Mouse (Mus musculus): ENCODE data around the gene Fam243.

Gene Fam243

GRCm38 (mm10) chr16:92319353-92320109 is 1.7 kb downstream of the Fam243 start:
- DNase-seq: no peak

- DNase-seq: no peak
Measured at GRCm38 (mm10) chr16:92316049-92316738, 5.0 kb downstream of the Fam243 start.

DNA sequence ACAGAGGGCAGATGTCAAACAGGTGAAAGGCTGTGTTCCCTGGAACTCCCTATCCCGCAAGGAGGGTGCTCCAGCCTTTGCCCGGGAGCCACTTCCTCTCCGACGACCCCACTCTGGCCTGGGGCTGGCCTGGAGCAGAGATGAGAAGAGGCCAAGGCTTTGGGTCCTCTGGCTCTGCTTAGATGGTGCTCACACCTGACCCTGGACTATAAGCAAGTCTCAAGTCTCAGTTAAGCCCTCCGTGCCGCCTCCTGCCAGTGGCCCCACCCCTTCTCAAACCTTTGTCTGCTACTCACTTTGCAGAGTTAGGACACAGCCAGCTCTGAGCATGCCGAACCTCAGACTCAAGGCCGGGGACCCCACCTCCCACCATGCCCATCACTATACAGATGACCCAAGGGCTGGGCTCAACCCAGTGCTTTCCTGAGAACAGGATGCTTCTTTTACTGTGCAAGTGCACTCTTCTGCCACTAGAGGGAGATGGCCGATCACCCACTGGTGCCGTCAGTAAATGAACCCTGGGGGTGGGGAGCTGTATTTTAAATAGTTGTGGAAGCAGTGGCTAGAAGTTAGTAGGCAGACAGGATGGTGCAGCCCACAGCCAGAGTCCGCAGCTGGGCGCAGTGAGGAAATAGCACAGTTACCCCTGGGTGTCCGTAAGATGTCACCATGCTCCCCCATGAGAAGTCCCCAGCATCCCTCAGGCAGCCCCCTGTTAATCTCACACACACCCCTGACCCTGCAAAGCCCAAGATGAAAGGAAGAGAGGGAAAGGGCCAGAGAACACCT is 7.1 kb downstream of the Fam243 start:
- peak; percentile 37 for DNase-seq

DNA sequence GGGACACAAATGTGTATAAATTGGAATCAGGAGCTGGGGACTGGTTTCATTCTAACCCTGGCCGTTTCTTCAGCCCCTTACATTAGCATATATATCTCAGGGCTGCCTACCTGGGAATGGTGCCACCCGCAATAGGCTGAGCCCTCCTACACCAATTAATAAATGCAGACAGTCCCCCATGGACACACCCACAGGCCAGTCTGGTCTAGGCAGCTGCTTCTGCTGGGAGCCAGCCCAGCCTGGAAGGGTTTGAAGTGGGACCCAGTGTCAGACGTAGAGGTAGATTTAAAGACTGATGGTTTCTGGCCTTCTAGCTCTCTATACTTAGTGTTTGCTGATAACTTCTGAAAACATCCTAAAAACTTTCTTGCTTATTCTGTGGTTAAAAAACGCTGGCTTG is 12.1 kb downstream of the Fam243 start:
- no peak for DNase-seq

- no peak for DNase-seq
Measured at GRCm38 (mm10) chr16:92307947-92308346, 13.3 kb downstream of the Fam243 start.

- no peak for DNase-seq
Measured at GRCm38 (mm10) chr16:92305519-92305918, 15.7 kb downstream of the Fam243 start.

GRCm38 (mm10) chr16:92302506-92302905 is 18.7 kb downstream of the Fam243 start:
- DNase-seq: no peak

DNA sequence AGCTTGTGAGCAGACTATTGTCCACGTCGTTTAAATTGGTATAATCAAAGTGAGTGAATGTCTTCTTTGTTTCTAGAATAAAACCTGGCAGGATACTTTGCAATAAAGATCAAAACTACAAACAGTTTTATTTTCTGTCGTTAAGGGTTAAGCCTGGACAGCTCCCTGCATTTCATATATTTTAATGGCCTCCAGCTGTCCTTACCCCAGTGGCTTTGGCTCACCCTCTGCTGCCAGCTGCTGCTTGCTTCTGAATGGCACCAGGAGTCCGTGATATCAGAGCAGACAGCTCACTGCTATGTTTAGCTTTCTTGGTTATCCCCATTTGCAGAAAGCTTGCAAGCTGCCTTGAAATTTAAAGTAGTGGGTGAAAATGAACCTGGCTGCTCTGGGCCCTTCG is 19.3 kb downstream of the Fam243 start:
- no peak for DNase-seq

GRCm38 (mm10) chr16:92301412-92301806 is 19.8 kb downstream of the Fam243 start:
- peak; percentile 49 for DNase-seq

DNA sequence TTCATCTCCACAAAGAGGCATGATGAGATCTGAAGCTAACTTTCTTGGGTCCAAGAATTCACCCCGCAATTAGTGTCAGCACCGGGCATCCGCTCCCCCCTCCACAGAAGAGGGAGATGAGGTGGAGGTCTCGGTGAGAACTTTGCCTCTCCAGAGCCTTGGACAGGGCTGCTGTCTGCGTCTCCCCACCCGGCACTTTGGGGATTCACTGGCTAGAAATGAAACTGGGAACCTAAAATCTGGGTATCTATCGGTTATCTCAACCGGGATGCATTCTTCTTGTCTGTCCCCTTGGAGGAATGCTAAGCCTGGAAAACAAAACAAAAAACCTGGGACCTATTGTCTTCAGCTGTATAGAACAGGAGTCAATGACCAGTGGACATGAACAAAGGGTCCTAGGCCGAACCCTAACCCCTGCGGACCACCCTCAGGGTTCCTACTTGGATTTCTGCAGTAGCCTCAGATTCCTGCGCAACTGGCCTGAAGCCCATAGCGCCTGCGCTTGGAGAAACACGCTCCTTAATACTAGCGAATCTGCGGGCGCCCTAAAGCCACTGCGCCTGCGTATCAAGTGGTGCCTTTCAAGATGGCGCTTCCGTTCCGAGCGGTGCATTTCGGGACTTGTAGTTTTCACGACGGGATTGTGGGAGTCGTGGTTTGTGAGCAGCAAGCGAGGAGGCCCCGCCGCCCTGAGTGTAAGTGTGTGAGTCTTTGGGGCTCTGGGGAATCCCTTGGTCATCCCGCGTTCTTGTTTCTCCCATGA is 20.4 kb downstream of the Fam243 start, which contains the start of gene Smim11:
Gene Smim11 (plus strand): TSS at position 638 of the 763 bp plus-strand sequence.
- peak; percentile 94 for DNase-seq

DNA sequence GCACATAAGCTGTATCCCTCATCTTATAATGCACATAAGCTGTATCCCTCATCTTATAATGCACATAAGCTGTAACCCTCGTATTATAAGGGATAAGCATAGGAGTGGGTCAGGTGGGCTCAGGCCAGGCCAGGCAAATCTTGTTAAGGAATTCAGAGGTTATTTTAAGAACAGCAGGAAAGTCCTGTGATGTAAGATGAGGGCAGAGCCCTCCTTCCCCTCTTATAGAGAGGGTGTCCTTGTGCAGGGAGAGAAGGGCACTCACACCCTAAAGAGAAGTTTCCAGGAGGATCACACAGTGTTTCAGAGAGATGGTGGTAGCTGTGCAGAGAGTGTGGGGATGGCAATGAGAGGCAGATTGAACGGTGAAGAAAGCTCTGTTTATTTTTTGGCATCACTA is 25.9 kb downstream of the Fam243 start:
- DNase-seq: no peak

- DNase-seq: no peak
Measured at GRCm38 (mm10) chr16:92294267-92294970, 26.8 kb downstream of the Fam243 start.

GRCm38 (mm10) chr16:92292101-92292500 is 29.1 kb downstream of the Fam243 start, which contains the start of gene Kcne2:
Gene Kcne2 (plus strand): TSS chr16:92292389.
- no peak for DNase-seq

DNA sequence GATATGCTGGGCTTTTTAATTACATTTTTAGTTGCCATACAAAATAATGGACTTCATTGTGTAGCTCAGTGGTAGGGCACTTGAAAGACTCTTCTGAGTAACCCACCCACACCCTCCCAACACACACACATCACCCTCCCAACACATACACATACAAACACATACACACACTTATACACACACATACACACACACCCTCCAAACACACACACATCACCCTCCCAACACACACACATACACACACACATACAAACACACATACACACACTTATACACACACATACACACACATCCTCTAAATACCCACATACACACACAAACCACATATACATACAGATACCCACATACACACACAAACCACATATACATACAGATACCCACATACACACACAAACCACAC is 31.2 kb downstream of the Fam243 start:
- DNase-seq: no peak

- no peak for DNase-seq
Measured at GRCm38 (mm10) chr16:92288778-92289177, 32.5 kb downstream of the Fam243 start.

DNA sequence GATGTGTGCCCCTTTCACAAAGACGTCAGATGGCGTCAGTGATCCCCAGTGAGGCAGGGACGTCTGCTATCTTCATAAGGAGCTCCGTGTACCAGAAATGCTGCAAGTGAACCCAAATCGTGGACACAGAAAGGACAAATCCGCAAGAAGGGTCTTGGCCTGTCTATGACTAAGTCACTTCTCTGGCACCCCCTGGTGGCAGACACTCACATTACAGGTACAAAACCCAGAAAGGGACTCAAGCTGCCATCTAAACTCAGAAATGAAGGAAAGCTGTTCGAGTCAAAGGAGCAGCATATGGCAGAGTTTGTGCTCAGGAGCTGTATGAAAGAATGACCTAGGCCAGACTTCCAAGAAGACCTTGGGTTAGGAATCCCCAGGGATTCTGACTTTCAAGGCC is 34.6 kb downstream of the Fam243 start:
- peak; percentile 79 for DNase-seq

GRCm38 (mm10) chr16:92285068-92285467 is 36.2 kb downstream of the Fam243 start:
- DNase-seq: no peak

DNA sequence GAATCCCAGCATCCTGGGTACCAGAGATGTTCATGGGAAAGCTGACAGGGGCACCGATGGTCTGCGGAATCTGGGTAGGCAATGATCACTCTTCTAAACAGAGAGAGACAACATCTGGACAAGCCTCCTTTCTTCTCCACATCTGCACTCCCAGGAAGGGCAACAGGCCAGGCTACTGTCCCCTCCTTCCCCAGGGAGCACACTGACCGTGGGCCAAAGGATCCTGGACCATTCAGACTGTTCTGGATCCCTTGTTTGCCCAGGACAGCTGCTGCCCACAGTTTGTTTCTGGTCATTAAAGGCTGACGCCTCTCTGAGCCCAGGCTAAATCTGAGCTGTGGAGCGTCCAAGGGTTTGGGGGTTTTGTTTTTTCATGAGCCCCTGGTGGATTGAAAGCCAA is 38.6 kb downstream of the Fam243 start:
- DNase-seq: no peak

- no peak for DNase-seq
Measured at GRCm38 (mm10) chr16:92275526-92275925, 45.7 kb downstream of the Fam243 start.

DNA sequence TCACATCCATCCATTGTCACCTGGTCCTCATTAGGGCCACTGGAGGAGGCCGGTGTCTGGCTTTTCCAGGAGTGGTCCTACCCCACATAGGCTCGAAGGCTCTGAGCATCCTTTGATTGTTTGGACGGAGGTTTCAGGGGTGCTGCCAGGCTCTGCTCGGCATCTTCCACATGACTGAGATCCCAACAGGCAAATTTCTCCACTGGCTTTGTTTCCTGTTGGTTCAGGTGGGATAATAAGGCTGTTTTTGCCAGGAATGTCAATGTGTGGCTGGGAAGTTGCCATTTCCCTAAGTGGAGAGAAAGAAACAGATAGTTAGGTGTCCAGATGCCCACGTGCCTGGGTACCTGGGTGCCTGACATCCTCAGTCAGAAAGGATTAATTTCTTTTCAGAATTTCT is 46.7 kb downstream of the Fam243 start:
- no peak for DNase-seq
